Mouse (Mus musculus): ENCODE results near the gene Mylpf.

Mylpf gene

DNA sequence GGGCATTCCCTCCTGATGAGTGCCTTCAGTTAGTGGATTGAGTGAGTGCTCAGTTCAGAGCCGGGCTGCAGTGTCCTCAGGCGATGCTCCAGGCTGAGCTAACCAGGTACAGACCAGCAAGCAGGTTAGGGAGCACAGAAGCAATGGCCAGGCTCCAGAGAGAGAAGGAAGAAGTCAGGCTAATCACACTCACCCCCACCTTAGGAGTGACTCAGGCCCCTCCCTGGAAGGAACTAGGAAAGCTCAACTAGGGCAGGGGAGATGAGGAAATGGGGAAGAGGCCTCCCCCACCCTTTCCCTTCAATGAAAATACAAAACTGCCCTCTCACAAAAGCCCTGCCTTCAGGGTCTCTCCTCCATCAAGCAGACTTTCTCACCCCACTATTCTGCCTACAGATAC, 2.1 kb upstream of the Mylpf start:
- DNase-seq (ENCODE audit: low spot score) = no peak

DNA sequence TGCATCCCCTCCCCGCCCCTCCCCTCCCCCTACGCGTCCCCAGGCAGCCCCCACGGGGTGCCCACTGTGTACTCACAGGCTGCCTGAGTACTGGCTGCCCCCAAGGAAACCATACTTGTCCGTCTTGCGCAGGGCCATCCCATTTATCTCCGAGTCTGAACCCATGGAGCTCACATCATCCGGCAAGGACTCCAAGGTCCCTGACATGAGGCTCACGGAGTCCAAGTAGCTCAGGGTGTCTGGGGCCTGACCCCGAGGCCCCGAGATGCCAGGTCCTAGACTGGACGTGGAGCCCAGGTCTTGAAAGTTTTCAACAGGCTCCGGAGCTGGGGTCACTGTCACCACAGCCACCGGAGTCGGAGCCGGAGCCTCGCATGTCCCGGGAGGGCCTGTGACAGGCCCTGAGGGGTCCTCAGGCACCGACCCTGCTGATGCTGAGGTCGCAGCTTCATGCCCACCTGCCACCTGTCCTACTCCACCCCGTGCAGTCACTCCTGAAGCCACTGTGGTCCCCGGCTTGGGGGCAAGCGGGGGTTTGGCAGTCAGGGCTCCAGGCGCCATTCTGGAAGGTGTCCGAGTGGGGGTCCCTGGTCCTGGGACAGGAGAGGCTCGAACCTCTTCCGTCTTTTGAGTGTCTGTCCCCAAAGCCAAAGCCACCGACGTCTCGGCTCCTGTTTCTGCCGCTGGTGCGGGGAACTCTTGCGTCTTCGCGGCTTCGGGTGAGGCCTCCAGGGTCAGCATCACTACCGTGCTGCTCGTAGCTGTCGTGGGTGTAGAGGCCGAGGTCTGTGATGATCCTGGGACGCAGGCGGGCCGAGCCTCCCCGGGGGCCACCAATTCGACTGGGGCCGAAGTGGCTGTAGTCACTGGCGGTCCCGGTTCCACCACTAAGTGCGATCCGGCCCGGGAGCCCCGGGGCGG, 1.1 kb upstream of the Mylpf start:
- DNase-seq (ENCODE audit: low spot score) = peak; percentile 35

DNA sequence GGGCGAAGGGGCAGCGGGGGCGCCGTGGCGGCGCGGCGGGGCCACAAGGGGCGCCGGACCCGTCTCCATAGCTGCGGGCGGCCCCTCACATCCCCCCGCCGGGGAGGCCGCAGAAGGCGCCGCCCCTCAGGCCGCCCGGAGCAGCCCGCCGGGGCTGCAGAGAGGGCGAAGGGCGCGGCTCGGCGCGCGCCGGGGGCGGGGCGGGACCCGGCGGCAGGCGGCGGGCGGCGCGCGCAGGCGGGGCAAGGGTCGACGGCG, 466 bp upstream of the Mylpf start, which contains the start of gene Tbc1d10b:
Gene Tbc1d10b (minus strand): TSS at position 174 of the 258 bp plus-strand sequence.
- no peak for DNase-seq (ENCODE audit: low spot score)

DNA sequence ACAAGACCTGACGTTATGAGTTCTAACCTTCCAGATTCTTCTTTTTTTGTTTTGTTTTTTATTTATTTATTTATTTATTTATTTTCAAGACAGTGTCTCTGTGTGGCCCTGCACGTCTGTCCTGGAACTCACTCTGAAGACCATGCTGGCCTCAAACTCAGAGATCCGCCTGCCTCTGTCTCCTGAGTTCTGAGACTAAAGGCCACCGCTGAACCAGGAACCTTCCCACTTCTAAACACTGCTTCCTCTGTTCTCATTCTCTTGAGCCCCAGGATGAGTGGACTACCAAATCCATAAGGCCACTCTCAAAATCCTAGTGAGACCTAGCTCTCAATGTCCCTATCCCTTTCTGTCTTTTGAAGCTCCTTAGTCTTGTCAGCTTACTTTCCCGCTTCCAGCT, 1.2 kb downstream of the Mylpf start:
- DNase-seq (ENCODE audit: low spot score) = no peak

DNA sequence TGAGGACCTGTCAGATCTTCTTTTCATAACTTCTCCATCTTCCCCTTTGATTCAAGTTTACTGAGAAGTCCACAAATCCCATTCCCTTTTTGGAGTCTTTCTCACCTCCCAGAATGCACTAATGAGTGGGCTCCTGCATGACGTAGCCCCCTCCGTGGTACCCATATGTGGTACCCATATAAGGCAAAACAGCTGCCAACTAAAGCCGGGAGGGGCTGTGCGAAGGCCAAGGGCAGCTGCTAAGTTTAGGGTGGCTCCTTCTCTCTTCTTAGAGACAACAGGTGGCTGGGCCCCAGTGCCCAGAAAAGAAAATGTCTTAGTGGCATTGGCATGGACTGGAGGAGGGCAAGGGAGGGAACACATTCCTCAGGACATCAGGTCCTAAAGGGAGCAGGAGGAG, 1.6 kb downstream of the Mylpf start:
- DNase-seq (ENCODE audit: low spot score) = no peak

DNA sequence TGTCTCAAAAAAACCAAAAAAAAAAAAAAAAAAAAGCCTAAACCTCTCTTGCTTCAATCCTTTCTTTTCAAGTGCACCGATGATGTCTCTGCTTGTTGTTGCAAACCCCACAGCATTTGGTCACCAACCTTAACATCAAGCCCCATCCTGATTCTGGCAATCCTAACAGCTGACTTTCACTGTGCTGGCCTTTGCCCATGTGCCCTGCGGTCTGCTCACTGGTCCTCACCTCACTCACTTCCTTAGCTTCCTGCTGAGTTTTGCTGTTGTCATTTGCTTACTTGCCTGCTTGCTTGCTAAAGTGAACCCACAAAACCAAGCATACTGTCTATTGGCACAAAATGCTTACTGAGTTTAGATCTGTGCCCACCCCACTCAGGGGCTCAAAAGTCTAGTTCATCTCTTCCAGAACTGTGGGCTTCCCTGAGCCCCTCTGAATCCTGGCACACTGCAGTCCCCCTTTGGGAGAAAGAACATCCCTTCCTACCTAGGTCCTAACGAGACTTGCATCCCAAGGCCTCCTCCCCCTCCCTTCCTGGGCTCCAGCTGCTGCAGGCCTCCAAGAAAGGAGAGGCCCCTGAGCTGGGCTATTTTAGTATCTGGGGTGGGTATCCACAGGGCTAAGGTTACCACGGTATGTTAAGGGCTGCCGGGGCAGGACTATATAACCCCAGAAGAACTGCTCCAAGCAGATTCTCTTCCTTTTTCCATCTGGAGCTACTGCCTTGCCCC, 2.5 kb downstream of the Mylpf start:
- DNase-seq (ENCODE audit: low spot score) = no peak

DNA sequence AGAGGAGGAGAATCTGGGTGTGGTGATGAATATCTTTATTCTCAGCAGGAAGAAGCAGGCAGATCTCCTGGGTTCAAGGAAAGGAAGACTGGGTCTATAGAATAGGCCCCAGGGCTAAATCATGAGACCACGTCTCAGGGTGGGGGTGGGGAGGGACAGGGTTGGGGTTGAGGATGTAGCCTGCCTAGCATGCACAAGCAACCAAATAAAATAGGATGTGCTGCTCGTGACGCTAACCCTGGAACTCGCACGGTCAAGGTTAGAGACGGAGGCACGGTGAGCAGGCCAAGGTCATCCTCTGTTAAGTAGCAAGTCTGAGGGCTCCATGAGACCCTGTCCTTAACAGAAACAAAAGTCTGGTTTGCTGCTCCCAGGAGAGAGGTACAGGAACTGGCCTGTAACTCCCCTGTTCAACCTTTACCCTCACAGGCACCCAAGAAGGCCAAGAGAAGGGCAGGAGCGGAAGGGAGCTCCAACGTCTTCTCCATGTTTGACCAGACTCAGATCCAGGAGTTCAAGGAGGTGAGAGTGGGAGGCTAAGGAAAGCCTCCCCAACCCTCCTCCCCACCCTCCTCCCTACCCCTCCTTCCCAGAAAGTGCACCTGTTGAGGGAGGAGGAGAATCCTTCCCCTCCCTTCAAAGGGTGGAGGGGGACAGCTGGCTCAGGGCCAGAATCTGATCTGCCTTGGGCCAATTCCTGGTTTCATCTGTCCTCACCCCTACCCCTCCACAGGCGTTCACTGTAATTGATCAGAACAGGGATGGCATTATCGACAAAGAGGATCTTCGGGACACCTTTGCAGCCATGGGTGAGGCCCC, 4.0 kb downstream of the Mylpf start:
- no peak for DNase-seq (ENCODE audit: low spot score)

DNA sequence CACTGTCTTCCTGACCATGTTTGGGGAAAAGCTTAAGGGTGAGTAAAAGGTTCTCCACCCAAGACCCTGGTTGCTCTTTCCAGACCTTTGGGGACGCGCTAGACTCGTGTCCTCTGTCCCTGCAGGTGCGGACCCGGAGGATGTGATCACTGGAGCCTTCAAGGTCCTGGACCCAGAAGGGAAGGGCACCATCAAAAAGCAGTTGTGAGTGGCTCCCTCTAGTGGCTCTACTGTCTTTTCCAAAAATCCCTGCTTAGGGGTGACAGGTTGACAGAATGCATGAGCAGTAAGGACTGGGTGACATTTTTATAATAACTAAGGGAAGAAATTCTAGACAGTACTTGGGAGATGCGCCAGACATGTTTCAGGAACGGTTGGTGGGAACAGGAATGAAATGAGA, 4.8 kb downstream of the Mylpf start:
- DNase-seq (ENCODE audit: low spot score) = no peak

DNA sequence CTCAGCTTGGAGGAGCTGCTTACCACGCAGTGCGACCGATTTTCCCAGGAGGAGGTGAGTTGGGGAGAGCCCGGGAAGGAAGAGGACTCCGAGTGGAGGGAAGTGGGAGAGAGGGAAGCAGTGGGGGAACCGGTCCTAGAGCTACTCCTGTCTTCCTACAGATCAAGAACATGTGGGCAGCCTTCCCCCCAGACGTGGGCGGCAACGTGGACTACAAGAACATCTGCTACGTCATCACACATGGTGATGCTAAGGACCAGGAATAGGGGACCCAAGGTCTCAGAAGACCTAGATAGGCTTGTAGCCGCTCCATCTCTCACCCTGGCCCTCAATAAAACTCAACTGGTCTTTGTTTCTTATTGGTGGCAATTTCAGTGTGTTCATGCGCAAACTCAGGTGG, 5.2 kb downstream of the Mylpf start:
- no peak for DNase-seq (ENCODE audit: low spot score)

DNA sequence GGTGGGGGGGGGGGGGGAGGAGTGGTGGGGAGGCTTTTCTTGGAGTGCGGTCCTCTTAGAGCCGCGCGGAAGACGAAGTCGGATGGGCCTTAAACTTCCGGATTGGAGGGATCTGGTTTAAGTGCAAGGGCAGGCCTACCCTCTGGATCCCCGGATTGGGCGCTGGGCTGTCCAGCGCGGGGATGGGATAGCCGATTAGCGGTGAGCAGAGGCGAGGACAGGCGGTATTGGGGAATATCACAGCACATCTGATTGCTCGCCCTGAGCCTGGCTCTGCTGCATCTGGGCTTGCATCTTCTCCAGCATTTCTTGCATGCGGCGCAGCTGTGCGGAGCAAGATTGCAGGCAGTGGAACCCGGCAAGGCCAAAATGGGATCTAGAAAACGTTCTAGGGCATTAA, 5.8 kb downstream of the Mylpf start:
- DNase-seq (ENCODE audit: low spot score) = no peak

DNA sequence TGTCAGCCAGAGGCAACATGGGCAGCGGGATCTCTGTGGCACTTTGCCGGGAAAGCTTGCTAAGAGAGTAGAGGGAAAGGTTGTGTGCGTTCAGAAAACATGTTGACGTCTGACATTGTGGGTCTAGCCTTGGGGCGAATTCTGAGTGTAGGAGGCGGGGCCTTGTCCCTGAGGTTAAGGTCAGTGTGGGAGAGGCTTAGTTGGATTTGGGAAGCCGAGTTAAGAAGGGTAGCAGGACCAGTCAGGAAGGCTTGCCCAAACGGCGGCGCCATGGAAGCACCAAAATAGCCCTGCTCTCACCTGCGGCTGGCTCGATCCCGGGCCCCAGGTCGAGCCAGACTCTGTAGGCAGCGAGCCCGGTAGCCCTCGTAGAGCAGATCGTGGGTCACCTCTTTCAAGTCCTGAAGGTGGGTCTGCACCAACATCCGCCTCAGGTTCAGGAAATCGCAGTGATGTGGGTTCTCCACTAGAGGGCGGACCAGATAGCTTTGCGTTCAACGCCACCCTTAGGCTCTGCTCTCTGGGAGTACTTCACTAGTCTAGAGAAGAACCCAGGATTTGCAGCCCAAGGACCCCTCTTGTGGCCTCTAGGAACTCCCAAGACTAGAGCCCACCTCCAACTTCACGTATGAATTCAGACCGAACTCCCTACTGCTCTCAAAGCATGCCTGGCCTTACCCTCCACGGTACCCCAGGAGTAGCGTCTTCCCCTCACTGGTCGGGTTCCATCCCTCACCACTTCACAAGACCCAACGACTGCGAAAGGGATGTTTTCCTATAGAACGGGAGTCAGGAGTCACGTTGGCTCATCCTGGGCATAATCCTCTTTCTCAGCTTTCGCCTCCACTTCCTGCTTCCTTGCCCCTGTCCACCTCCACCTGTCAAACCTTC, 6.5 kb downstream of the Mylpf start:
- no peak for DNase-seq (ENCODE audit: low spot score)

DNA sequence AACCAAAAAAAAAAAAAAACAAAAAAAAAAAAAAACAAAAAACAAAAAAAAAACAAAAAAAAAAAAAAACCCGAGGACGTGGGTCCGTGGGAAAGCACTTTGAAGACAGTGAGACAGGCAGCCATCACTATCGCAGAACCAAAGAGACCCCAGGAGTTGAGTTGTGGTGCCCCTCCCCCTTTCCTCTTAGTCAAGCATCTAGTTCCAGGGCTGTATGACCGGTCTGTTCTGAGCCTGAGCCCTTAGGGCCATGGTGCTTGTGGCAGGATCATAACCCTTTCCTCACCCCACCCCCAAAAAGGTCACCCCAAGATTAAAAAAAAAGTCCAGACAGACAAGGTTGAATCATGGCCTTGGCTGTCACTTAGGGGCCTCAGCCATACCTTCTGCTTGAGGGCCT, 7.6 kb downstream of the Mylpf start:
- no peak for DNase-seq (ENCODE audit: low spot score)

DNA sequence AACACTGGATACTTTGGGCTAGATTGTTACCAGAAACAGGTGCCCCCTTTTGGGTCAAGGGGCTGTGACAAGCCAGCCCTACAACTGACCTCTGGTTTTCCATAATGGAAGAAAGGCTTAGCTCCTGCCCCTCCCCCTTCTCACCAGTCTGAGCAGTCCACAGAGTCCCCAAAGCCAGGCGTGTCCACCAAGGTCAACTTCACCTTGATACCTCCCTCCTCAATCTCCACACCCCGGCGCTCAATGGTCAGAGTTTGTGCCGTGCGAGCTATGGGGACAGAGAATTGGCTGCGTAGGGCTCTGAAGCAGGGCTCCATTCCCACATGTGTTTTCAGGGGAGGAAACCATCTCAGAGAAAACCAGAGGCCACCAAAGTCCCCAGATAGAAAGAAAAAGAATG, 8.8 kb downstream of the Mylpf start:
- DNase-seq (ENCODE audit: low spot score) = no peak

DNA sequence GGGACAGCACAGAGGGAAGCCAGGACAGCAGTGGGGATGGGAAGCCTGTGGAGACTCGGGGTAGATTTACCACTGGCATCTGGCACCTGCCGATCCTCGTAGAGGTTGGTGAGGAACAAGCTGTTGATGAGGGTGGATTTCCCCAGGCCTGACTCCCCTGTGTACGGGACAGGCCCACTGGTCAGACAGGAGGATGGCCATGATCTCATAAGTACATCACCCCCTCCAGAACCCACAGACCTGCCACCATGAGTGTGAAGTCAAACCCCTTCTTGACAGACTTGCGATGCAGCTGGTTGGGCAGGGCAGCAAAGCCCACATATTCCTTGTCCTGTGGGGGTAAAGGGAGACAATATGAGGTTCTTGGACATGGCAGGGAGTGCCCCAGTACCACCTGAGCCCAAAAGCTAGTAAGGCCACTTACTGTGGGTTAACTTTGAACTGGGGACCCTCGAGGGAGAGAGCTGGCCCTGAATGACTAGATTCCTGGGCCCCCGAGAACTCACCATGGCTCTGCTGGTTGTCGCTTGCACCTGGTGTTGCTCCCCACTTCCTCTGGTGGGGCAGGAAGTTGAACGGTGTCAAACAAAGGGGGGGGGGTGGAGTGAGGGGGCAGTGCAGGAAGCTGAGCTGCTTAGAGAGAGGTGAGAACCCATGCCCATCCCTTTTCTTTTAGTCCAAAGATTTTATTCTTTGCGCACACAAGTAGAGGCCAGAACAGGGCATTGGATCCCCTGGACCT, 9.4 kb downstream of the Mylpf start:
- no peak for DNase-seq (ENCODE audit: low spot score)

DNA sequence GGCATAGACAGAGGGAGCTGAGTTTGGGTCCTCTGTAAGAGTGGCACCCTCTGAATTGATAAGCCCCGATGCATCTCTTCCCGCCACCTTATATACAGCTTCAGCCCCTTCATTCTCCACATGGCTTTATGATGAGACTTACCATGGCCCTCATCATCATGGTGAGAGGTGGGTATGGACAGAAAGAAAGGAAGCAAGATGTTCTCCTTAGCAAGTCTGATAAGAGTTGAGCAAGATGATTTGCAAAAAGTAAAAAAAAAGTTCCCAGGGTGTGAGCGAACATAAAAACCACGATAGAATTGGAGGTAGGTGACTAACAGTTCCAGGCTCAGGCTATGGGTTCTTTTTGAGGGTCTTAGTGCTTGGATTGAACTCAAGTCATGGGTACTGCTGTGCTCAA, 10.0 kb downstream of the Mylpf start:
- DNase-seq (ENCODE audit: low spot score) = no peak

DNA sequence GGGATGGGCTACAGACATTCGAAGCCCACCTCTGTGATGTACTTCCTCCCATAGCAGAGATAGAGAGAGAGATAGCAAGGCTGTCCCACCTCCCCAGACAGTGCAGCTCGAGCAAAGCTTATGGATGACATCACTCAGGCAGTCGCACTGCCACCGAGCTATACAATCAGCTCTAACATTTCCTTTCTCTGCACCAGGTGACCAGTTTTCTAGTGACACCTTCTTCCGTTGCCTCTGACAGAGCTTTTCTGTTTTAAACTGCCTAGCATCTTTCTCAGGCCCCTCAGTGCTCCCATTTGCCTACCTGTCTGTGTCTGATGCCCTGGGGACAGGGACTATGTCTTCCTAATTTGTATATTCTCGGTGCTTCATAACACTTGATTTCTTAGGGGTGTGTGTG, 11.8 kb downstream of the Mylpf start:
- no peak for DNase-seq (ENCODE audit: low spot score)

DNA sequence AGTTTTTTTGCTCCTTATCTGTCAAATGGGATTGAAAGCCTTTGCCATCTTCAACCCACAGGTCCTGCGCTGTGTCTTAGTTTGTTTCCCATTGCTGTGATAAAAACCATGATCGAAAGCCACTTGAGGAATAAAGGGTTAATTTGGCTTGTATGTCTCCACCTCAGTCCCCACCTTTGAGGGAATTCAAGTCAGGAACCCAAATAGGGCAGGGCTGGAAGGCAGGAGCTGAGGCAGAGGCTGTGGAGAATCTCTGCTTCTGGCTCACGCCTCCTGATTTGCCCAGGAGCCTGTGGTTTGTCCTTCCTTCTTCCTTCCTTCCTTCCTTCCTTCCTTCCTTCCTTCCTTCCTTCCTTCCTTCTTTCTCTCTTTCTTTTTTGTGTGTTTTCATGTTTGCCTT, 14.4 kb downstream of the Mylpf start:
- DNase-seq (ENCODE audit: low spot score) = no peak

DNA sequence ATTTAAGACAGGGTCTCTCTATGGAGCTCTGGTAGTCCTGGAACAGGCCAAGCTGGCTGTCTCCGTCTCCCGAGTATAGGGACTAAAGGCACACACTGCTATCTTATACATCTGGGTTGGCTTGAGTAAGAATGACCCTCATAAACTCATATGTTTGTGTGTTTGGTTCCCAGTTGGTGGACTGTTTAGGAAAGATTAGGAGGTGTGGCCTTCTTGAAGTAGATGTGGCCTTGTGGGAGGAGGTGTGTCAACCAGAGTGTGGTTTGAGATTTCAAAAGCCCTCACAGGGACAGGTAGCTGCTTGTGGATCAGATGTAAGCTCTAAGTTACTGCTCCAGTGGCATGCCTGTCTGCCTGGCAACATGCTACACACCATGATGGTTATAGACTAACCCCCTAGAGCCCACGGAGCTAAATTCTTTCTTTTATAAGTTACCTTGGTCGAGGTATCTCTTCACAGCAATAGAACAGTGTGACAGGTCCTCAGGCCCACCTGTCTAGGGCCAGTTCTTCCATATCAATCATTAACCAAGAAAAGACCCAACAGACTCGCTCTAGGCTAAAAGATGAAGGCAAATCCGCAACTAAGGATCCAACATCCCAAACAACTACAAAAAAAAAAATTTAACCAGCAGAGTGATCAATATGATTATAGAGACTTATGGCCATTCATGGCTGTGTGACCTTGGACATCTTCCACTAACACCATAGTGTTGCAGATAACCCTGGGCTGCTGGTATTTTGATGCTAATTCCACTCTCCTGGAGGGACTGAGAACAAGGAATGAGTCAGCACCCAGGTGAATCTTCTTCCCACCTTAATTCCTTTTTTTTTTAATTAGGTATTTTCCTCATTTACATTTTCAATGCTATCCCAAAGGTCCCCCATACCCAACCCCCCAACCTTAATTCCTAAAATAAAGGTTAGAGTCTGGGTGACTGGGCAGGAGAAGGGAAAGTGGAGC, 15.1 kb downstream of the Mylpf start:
- no peak for DNase-seq (ENCODE audit: low spot score)

DNA sequence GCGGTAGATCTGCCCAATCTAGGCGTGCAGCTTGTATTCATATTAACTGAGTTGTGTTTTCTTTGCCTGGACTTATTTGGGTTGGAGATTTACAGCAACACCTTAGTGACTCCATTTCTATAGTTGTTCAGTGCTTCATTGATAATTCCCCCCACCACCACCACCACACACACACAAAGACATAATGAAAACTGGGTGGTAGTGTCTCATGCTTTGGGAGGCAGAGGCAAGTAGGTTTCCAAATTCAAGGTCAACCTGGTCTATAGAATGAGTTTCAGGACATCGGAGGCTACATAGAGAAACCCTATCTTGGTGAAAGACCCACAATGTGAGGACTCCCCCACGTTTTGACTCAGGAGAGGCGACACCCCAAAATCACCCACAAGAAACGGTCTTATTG, 15.9 kb downstream of the Mylpf start:
- DNase-seq (ENCODE audit: low spot score) = no peak
